Comparison of ENCODE assay signal across 29 mouse cellular contexts in the genomic region with DNA sequence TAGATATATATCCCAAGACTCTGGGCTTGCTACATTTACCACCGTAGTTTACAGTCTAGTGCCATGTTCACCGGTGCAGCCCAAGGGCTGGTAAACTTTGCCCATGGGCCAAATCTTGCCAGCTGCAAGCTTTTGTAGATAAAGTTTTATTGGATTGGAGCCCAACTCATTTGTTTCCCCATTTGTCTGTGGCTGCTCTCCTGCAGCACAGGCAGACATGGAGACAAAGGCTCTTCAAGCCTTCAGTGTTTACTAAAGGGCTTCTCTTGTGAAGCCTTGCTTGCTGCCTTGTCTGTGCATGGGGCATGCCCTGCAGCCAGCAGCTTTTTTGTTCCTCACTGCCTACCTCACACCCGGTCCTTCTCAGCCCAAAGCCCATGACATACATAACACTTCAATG. TPM values are rescaled to one million over a fixed set of nuclear protein-coding genes. Genes with fewer than 3 reads are reported as not detected.
DNase-seq lines count a peak whose midpoint lies in the region; ATAC-seq and TF ChIP-seq lines count a peak whose summit lies in the region.
"Had no signal": no experiment of that assay in that cellular context is flagged by ENCODE, and none has a peak within 500 bp of the region (broad histone marks: within the 10 kb centered on the region; RNA-seq: fewer than 3 reads in every experiment).

No protein-coding gene starts in this region.

- no peaks in the 10 kb centered on the region for H3K9me3 ChIP-seq in forebrain, embryonic 14.5 days (replicated peaks; ENCODE audit: control insufficient read depth, low read length)
- no peaks in the 10 kb centered on the region for H3K9me3 ChIP-seq in forebrain, embryonic 12.5 days
- no peaks in the 10 kb centered on the region for H3K9me3 ChIP-seq in hindbrain, embryonic 16.5 days (ENCODE audit: control insufficient read depth, low read length)
- no peaks in the 10 kb centered on the region for H3K9me3 ChIP-seq in hindbrain, embryonic 10.5 days
- H3K9me3 ChIP-seq: liver, embryonic 13.5 days; midbrain, embryonic 15.5 days; neural tube, embryonic 12.5 days; stomach, embryonic 15.5 days had no signal

- no peaks in the 10 kb centered on the region for H3K27me3 ChIP-seq in forebrain, embryonic 14.5 days (replicated peaks; ENCODE audit: control insufficient read depth, insufficient read depth, low read length)
- no peaks in the 10 kb centered on the region for H3K27me3 ChIP-seq in forebrain, embryonic 12.5 days
- H3K27me3 ChIP-seq in hindbrain, embryonic 16.5 days (replicated peaks; ENCODE audit: control insufficient read depth, insufficient read depth, low read length), result no peaks in the 10 kb centered on the region
- H3K27me3 ChIP-seq in hindbrain, embryonic 10.5 days (ENCODE audit: insufficient read depth, poor library complexity, severe bottlenecking), result 0 out of 2 replicates have a peak, but pooled peaks cover 3% of the 10 kb centered on the region
- H3K27me3 ChIP-seq in cerebellum, adult 2 months (ENCODE audit: control insufficient read depth, insufficient read depth, low read length), result no peaks in the 10 kb centered on the region
- H3K27me3 ChIP-seq: midbrain, embryonic 15.5 days; neural tube, embryonic 12.5 days; Patski; stomach, embryonic 15.5 days had no signal

- H3K4me1 ChIP-seq in forebrain, embryonic 14.5 days (ENCODE audit: control insufficient read depth, insufficient read depth, low read length), result 0 out of 2 replicates have a peak, but pooled peaks cover 3% of the 10 kb centered on the region
- peaks cover 12% of the 10 kb centered on the region for H3K4me1 ChIP-seq in forebrain, embryonic 12.5 days
- no peaks in the 10 kb centered on the region; the same call in 1 of the 2 replicates for H3K4me1 ChIP-seq in hindbrain, embryonic 16.5 days (ENCODE audit: control insufficient read depth, insufficient read depth, low read depth, low read length)
- H3K4me1 ChIP-seq in hindbrain, embryonic 10.5 days (replicated peaks), result peaks cover 14% of the 10 kb centered on the region; the same call in 1 of the 2 replicates
- peaks cover 27% of the 10 kb centered on the region for H3K4me1 ChIP-seq in cerebellum, adult 2 months (ENCODE audit: control insufficient read depth, insufficient read depth, low read length)
- H3K4me1 ChIP-seq: midbrain, embryonic 15.5 days; stomach, embryonic 15.5 days had no signal

- H3K36me3 ChIP-seq in forebrain, embryonic 14.5 days (ENCODE audit: control insufficient read depth, insufficient read depth, low read length), result peaks cover 54% of the 10 kb centered on the region
- H3K36me3 ChIP-seq in forebrain, embryonic 12.5 days (replicated peaks), result peaks cover 17% of the 10 kb centered on the region
- H3K36me3 ChIP-seq in hindbrain, embryonic 16.5 days (ENCODE audit: control insufficient read depth, insufficient read depth, low read length), result peaks cover 32% of the 10 kb centered on the region
- H3K36me3 ChIP-seq in hindbrain, embryonic 10.5 days, result peaks cover 3% of the 10 kb centered on the region; the same call in 1 of the 2 replicates
- H3K36me3 ChIP-seq: G1E; liver, embryonic 13.5 days; stomach, embryonic 15.5 days had no signal

- ATAC-seq in forebrain, embryonic 14.5 days, result peak; percentile 53
- ATAC-seq in forebrain, embryonic 12.5 days (ENCODE audit: low FRiP score), result no peak
- ATAC-seq in hindbrain, embryonic 16.5 days, result no peak
- peak; percentile 36; the same call in 1 of the 2 replicates for ATAC-seq in megakaryocyte-erythroid progenitor cell, adult 5-6 weeks (replicated peaks; ENCODE audit: low FRiP score, low TSS enrichment, poor library complexity, severe bottlenecking)
- ATAC-seq: intestine, embryonic 16.5 days; lung, postnatal 0 days; midbrain, embryonic 15.5 days; Patski had no signal

- no peak for TF ChIP-seq CTCF in brain, embryonic 14.5 days (IDR thresholded peaks at IDR 0.05; ENCODE audit: borderline replicate concordance, extremely low read depth, insufficient read depth, insufficient read length)
- TF ChIP-seq CTCF in cerebellum, adult 2 months (IDR thresholded peaks at IDR 0.05; ENCODE audit: borderline replicate concordance, insufficient read depth, low read depth, low read length), result no peak

- no peak for TF ChIP-seq POLR2A in brain, embryonic 14.5 days (IDR thresholded peaks at IDR 0.05; ENCODE audit: borderline replicate concordance, extremely low read depth, insufficient read depth, insufficient read length, poor library complexity, severe bottlenecking)
- TF ChIP-seq POLR2A in cerebellum, adult 2 months (IDR thresholded peaks at IDR 0.05; ENCODE audit: borderline replicate concordance, insufficient read depth, low read length), result no peak

- 18% methylated on average over 3 of the region's 3 CpGs for WGBS in forebrain, embryonic 14.5 days
- WGBS in forebrain, embryonic 12.5 days, result 61% methylated on average over 3 of the region's 3 CpGs
- 30% methylated on average over 3 of the region's 3 CpGs for WGBS in hindbrain, embryonic 16.5 days
- WGBS in hindbrain, embryonic 10.5 days, result 67% methylated on average over 3 of the region's 3 CpGs
- 22% methylated on average over 3 of the region's 3 CpGs for WGBS in cerebellum, adult 2 months

- no peak overlapping the region for H3K4me3 ChIP-seq in forebrain, embryonic 14.5 days (ENCODE audit: low read depth, low read length)
- H3K4me3 ChIP-seq in forebrain, embryonic 12.5 days (replicated peaks), result no peak overlapping the region
- no peak overlapping the region for H3K4me3 ChIP-seq in hindbrain, embryonic 16.5 days (ENCODE audit: low read length)
- no peak overlapping the region for H3K4me3 ChIP-seq in hindbrain, embryonic 10.5 days
- H3K4me3 ChIP-seq in cerebellum, adult 2 months (replicated peaks; ENCODE audit: insufficient read depth, low read depth, low read length), result no peak overlapping the region
- H3K4me3 ChIP-seq: erythroblast, embryonic 14.5 days; liver, embryonic 13.5 days; midbrain, embryonic 15.5 days; neural tube, embryonic 12.5 days; stomach, embryonic 15.5 days had no signal

- no peak overlapping the region for H3K4me2 ChIP-seq in forebrain, embryonic 14.5 days (ENCODE audit: low read length)
- H3K4me2 ChIP-seq in forebrain, embryonic 12.5 days, result no peak overlapping the region
- no peak overlapping the region for H3K4me2 ChIP-seq in hindbrain, embryonic 16.5 days (ENCODE audit: low read length)
- H3K4me2 ChIP-seq: liver, embryonic 13.5 days; midbrain, embryonic 15.5 days; neural tube, embryonic 12.5 days; stomach, embryonic 15.5 days had no signal

- H3K27ac ChIP-seq in forebrain, embryonic 14.5 days (ENCODE audit: low read depth, low read length), result 0 out of 2 replicates have a peak overlapping the region, but pooled peaks have one; percentile 6
- no peak overlapping the region for H3K27ac ChIP-seq in forebrain, embryonic 12.5 days
- 0 out of 2 replicates have a peak overlapping the region, but pooled peaks have one; percentile 15 for H3K27ac ChIP-seq in hindbrain, embryonic 16.5 days (ENCODE audit: low read depth, low read length)
- no peak overlapping the region for H3K27ac ChIP-seq in hindbrain, embryonic 10.5 days
- H3K27ac ChIP-seq in cerebellum, adult 2 months (ENCODE audit: insufficient read depth, low read length), result no peak overlapping the region
- H3K27ac ChIP-seq: kidney, postnatal 0 days; liver, embryonic 13.5 days; midbrain, embryonic 15.5 days; neural tube, embryonic 12.5 days; stomach, embryonic 15.5 days had no signal

- DNase-seq in forebrain, embryonic 14.5 days (ENCODE audit: low spot score), result peak; percentile 66
- no peak for DNase-seq in hindbrain, embryonic 10.5 days (ENCODE audit: low spot score)
- peak; percentile 76 for DNase-seq in brain, embryonic 14.5 days (ENCODE audit: low read depth)
- no peak for DNase-seq in cerebellum, adult 2 months
- DNase-seq: adrenal gland, postnatal 10 days; cerebellum, adult 11-12 months; cerebellum, postnatal 10 days; gastrocnemius, postnatal 14 days; heart, postnatal 14 days; kidney, adult 8-10 months; layer of hippocampus, postnatal 36 days; left cerebral cortex, postnatal 4 days; liver, embryonic 13.5 days; lung, adult 18-20 months; lung, postnatal 4 days; right cerebral cortex, postnatal 25 days had no signal

- no peak overlapping the region for H3K9ac ChIP-seq in forebrain, embryonic 14.5 days (ENCODE audit: low read length)
- H3K9ac ChIP-seq in forebrain, embryonic 12.5 days, result no peak overlapping the region
- no peak overlapping the region; the same call in 1 of the 2 replicates for H3K9ac ChIP-seq in hindbrain, embryonic 16.5 days (ENCODE audit: low read depth, low read length)
- H3K9ac ChIP-seq: liver, embryonic 13.5 days; midbrain, embryonic 15.5 days; neural tube, embryonic 12.5 days; stomach, embryonic 15.5 days had no signal

RNA-seq across cellular contexts. Expression of gene Aim2, which starts 6.7 kb away (rescaled TPM):
- polyA plus RNA-seq in forebrain, embryonic 14.5 days (2014; fragmentation: Nextera tagmentation; extraction: Ambion mirVana), result 2.3 and 4.0 TPM in 2 replicates
- 6.9 and 7.5 TPM in 2 replicates for polyA plus RNA-seq in forebrain, embryonic 12.5 days (2016; fragmentation: Nextera tagmentation; extraction: Ambion mirVana)
- polyA plus RNA-seq in hindbrain, embryonic 16.5 days (2015; fragmentation: Nextera tagmentation; extraction: Ambion mirVana), result 0.99 and 1.6 TPM in 2 replicates
- 3.9 and 4.8 TPM in 2 replicates for polyA plus RNA-seq in hindbrain, embryonic 10.5 days (2016; fragmentation: Nextera tagmentation; extraction: Ambion mirVana)
- 3.2 and 5.3 TPM in 2 replicates for polyA plus RNA-seq in brain, embryonic 14.5 days (2012; rRNA removed)
- 18.1 and 20.7 TPM in 2 replicates for total RNA-seq in megakaryocyte-erythroid progenitor cell, adult 5-6 weeks (2014; fragmentation: Nextera tagmentation)
- 17.9 and 23.6 TPM in 2 replicates for total RNA-seq in megakaryocyte-erythroid progenitor cell, adult 5-6 weeks (2017)
- polyA plus RNA-seq in cerebellum, adult 2 months (2012; rRNA removed), result 1.3 and 2.0 TPM in 2 replicates
- polyA plus RNA-seq: G1E had no signal

RNA-seq across cellular contexts. Expression of gene Ackr1, which starts 10.4 kb away (rescaled TPM):
- polyA plus RNA-seq in forebrain, embryonic 14.5 days (2014; fragmentation: Nextera tagmentation; extraction: Ambion mirVana), result 10.5 and 12.0 TPM in 2 replicates
- polyA plus RNA-seq in forebrain, embryonic 12.5 days (2016; fragmentation: Nextera tagmentation; extraction: Ambion mirVana), result 4.4 and 5.1 TPM in 2 replicates
- 17.5 and 20.4 TPM in 2 replicates for polyA plus RNA-seq in hindbrain, embryonic 16.5 days (2015; fragmentation: Nextera tagmentation; extraction: Ambion mirVana)
- polyA plus RNA-seq in hindbrain, embryonic 10.5 days (2016; fragmentation: Nextera tagmentation; extraction: Ambion mirVana), result 2.3 and 2.4 TPM in 2 replicates
- 87.4 and 106 TPM in 2 replicates for polyA plus RNA-seq in brain, embryonic 14.5 days (2012; rRNA removed)
- 0.70 and 1.1 TPM in 2 replicates for total RNA-seq in megakaryocyte-erythroid progenitor cell, adult 5-6 weeks (2014; fragmentation: Nextera tagmentation)
- total RNA-seq in megakaryocyte-erythroid progenitor cell, adult 5-6 weeks (2017), result not detected in 2 replicates
- 250 and 253 TPM in 2 replicates for polyA plus RNA-seq in cerebellum, adult 2 months (2012; rRNA removed)
- total RNA-seq: G1E; granulocyte monocyte progenitor cell, adult 5-6 weeks had no signal
- polyA plus RNA-seq: G1E, Patski had no signal

RNA-seq across cellular contexts. Expression of gene Cadm3, which starts 23.6 kb away (rescaled TPM):
- polyA plus RNA-seq in forebrain, embryonic 14.5 days (2014; fragmentation: Nextera tagmentation; extraction: Ambion mirVana), result 59.8 and 77.6 TPM in 2 replicates
- polyA plus RNA-seq in forebrain, embryonic 12.5 days (2016; fragmentation: Nextera tagmentation; extraction: Ambion mirVana), result 12.6 and 22.2 TPM in 2 replicates
- 64.9 and 70.2 TPM in 2 replicates for polyA plus RNA-seq in hindbrain, embryonic 16.5 days (2015; fragmentation: Nextera tagmentation; extraction: Ambion mirVana)
- polyA plus RNA-seq in hindbrain, embryonic 10.5 days (2016; fragmentation: Nextera tagmentation; extraction: Ambion mirVana), result 3.9 and 17.7 TPM in 2 replicates
- 282 and 393 TPM in 2 replicates for polyA plus RNA-seq in brain, embryonic 14.5 days (2012; rRNA removed)
- not detected in 2 replicates for total RNA-seq in megakaryocyte-erythroid progenitor cell, adult 5-6 weeks (2014; fragmentation: Nextera tagmentation)
- not detected in 2 replicates for total RNA-seq in megakaryocyte-erythroid progenitor cell, adult 5-6 weeks (2017)
- polyA plus RNA-seq in cerebellum, adult 2 months (2012; rRNA removed), result 979 and 1,062 TPM in 2 replicates
- polyA plus RNA-seq: G1E, Patski had no signal

Comparison
In these comparisons a context has a peak if more than half of its experiments do, and no peak if none do; other contexts are left out.
1. ATAC-seq: peak in forebrain, embryonic 14.5 days (single experiment) and megakaryocyte-erythroid progenitor cell, adult 5-6 weeks (single experiment); none in forebrain, embryonic 12.5 days (single experiment) and hindbrain, embryonic 16.5 days (single experiment).
2. H3K27ac ChIP-seq: peak in forebrain, embryonic 14.5 days (single experiment) and hindbrain, embryonic 16.5 days (single experiment); none in forebrain, embryonic 12.5 days (single experiment), hindbrain, embryonic 10.5 days (single experiment) and cerebellum, adult 2 months (single experiment).
3. DNase-seq: peak in forebrain, embryonic 14.5 days (single experiment) and brain, embryonic 14.5 days (single experiment); none in hindbrain, embryonic 10.5 days (single experiment) and cerebellum, adult 2 months (0 of 2).